Mouse (Mus musculus): ENCODE results near the gene Ptk6.

The Ptk6 gene

DNA sequence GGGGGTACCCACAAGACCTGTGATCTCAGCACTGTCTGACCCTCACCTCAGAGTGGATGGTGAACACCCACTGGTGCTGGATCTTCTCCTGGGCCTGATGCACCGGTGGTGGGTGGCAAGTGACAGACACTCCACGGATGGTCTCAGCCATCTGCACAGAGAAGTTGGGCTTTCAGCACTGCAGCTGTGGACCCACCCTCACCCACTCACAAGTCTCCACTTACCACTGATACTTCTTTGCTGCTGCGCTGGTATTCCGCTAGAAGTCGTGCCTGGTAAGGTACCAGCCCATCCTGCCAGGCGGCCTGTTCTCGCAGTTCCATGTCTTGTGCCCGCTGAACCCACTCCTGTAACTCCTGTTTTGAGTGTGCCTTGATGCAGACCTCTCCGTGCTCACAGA, 36.7 kb upstream of the Ptk6 start:
- Histone ChIP-seq H3K4me3 (replicated peaks; ENCODE audit: low read length) (no peak overlapping the region), H3K27me3 (ENCODE audit: insufficient read depth, low read length) (peaks cover 19% of the 10 kb centered on the region), H3K36me3 (ENCODE audit: insufficient read depth, low read length) (no peaks in the 10 kb centered on the region), H3K4me1 (replicated peaks; ENCODE audit: low read depth, low read length) (peaks cover 65% of the 10 kb centered on the region), H3K9me3 (ENCODE audit: low read length) (0 out of 2 replicates have a peak, but pooled peaks cover 4% of the 10 kb centered on the region)
- no peak for TF ChIP-seq CTCF (conservative IDR thresholded peaks at IDR 0.05; ENCODE audit: low read length)
- no peak for TF ChIP-seq POU5F1 (IDR thresholded peaks at IDR 0.05; ENCODE audit: borderline replicate concordance, low read length)
- no peak for TF ChIP-seq NANOG (IDR thresholded peaks at IDR 0.05; ENCODE audit: borderline replicate concordance, low read length)

- 0 out of 2 replicates have a peak, but pooled peaks cover 4% of the 10 kb centered on the region for H3K9me3 ChIP-seq (ENCODE audit: low read length)
- H3K36me3 ChIP-seq (ENCODE audit: insufficient read depth, low read length) = no peaks in the 10 kb centered on the region
- peaks cover 65% of the 10 kb centered on the region for H3K4me1 ChIP-seq (replicated peaks; ENCODE audit: low read depth, low read length)
- peaks cover 19% of the 10 kb centered on the region for H3K27me3 ChIP-seq (ENCODE audit: insufficient read depth, low read length)
- no peak overlapping the region for H3K4me3 ChIP-seq (replicated peaks; ENCODE audit: low read length)
- TF ChIP-seq POU5F1 (IDR thresholded peaks at IDR 0.05; ENCODE audit: borderline replicate concordance, low read length) (no peak), CTCF (conservative IDR thresholded peaks at IDR 0.05; ENCODE audit: low read length) (no peak), NANOG (IDR thresholded peaks at IDR 0.05; ENCODE audit: borderline replicate concordance, low read length) (no peak)
Measured at GRCm38 (mm10) chr2:181238861-181239260, 36.3 kb upstream of the Ptk6 start.

DNA sequence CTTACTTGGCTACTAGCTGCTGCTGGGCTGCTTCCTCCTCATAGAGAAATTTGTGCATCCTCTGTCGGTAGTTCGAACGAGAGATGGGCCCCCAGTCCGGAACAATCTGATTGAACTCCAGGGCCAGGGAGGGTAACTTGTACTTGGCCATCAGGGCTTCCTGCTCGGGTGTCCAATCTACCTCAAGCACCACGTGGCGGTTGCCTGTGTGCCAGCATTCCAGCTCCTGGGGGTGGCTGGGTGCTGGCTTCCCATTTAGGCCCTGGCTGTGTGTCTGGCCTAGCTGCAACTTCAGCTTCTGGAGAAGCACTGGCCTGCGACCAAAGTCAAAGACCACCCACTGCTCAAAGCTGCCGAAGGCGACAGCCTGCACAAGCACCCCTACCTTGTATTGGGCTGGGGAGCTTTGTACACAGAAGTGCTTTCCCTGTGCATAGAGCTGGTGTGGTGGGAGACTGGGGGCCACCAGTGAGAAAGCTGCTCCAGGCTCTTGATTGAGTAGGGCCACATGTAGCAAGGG, 35.6 kb upstream of the Ptk6 start:
- Histone ChIP-seq H3K4me3 (replicated peaks; ENCODE audit: low read length) (no peak overlapping the region), H3K36me3 (ENCODE audit: insufficient read depth, low read length) (no peaks in the 10 kb centered on the region), H3K9me3 (ENCODE audit: low read length) (0 out of 2 replicates have a peak, but pooled peaks cover 4% of the 10 kb centered on the region), H3K4me1 (replicated peaks; ENCODE audit: low read depth, low read length) (peaks cover 66% of the 10 kb centered on the region), H3K27me3 (ENCODE audit: insufficient read depth, low read length) (peaks cover 19% of the 10 kb centered on the region)
- no peak for TF ChIP-seq POU5F1 (IDR thresholded peaks at IDR 0.05; ENCODE audit: borderline replicate concordance, low read length)
- TF ChIP-seq NANOG (IDR thresholded peaks at IDR 0.05; ENCODE audit: borderline replicate concordance, low read length) = no peak

- Histone ChIP-seq H3K9me3 (ENCODE audit: low read length) (0 out of 2 replicates have a peak, but pooled peaks cover 4% of the 10 kb centered on the region), H3K27me3 (ENCODE audit: insufficient read depth, low read length) (peaks cover 26% of the 10 kb centered on the region), H3K4me1 (replicated peaks; ENCODE audit: low read depth, low read length) (peaks cover 66% of the 10 kb centered on the region), H3K36me3 (ENCODE audit: insufficient read depth, low read length) (no peaks in the 10 kb centered on the region), H3K4me3 (replicated peaks; ENCODE audit: low read length) (no peak overlapping the region)
- TF ChIP-seq NANOG (IDR thresholded peaks at IDR 0.05; ENCODE audit: borderline replicate concordance, low read length) = no peak
- no peak for TF ChIP-seq POU5F1 (IDR thresholded peaks at IDR 0.05; ENCODE audit: borderline replicate concordance, low read length)
- TF ChIP-seq CTCF (conservative IDR thresholded peaks at IDR 0.05; ENCODE audit: low read length) = no peak
Measured at GRCm38 (mm10) chr2:181237251-181238014, 34.8 kb upstream of the Ptk6 start.

DNA sequence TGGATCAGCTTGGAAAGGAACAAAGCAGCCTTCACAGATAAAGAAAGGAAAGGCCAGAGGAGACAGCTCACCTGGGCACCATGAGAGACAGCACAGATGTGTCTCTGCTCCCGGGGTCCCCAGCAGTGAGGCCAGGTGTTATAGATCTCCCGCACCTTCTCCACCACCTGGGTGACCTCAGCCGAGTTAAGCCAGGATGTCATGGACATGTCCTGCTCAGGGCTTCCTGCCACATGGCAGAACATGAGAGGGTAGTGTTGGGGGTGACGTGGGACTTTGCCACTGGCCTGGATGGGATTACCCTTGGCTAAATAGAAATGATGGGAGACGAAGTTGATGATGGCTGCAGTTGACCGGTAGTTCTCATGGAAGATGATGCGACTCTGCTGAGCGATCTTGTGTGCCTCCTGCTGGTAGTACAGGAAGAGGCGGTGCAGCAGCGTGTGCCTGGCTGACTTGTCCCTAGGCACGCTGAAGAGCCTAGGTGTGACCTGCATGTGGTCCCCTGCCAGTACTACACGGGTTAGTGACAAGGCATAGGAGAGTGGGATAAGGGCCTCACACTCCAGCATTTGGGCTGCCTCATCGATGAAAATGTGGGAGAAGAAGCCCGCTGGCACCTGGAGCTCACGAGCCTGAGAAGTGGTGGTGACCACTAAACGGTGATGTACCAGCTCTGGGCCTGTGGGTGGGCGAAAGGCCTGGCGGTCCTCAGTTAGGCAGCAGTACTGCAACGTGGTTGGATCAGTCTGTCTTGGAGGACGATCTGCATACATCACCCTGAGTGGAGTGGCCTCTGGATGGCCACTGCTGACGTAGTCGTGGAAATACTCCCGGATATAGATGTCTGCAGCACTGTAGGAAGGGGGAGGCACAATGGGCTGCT, 33.3 kb upstream of the Ptk6 start:
- H3K4me1 ChIP-seq (replicated peaks; ENCODE audit: low read depth, low read length) = peaks cover 66% of the 10 kb centered on the region
- no peak overlapping the region for H3K4me3 ChIP-seq (replicated peaks; ENCODE audit: low read length)
- TF ChIP-seq NANOG (IDR thresholded peaks at IDR 0.05; ENCODE audit: borderline replicate concordance, low read length) = no peak
- no peak for TF ChIP-seq CTCF (conservative IDR thresholded peaks at IDR 0.05; ENCODE audit: low read length)
- TF ChIP-seq POU5F1 (IDR thresholded peaks at IDR 0.05; ENCODE audit: borderline replicate concordance, low read length) = no peak
- 0 out of 2 replicates have a peak, but pooled peaks cover 4% of the 10 kb centered on the region for H3K9me3 ChIP-seq (ENCODE audit: low read length)
- peaks cover 35% of the 10 kb centered on the region for H3K27me3 ChIP-seq (ENCODE audit: insufficient read depth, low read length)
- no peaks in the 10 kb centered on the region for H3K36me3 ChIP-seq (ENCODE audit: insufficient read depth, low read length)

GRCm38 (mm10) chr2:181234680-181235079, 32.1 kb upstream of the Ptk6 start:
- TF ChIP-seq NANOG (IDR thresholded peaks at IDR 0.05; ENCODE audit: borderline replicate concordance, low read length) (no peak), POU5F1 (IDR thresholded peaks at IDR 0.05; ENCODE audit: borderline replicate concordance, low read length) (no peak), CTCF (conservative IDR thresholded peaks at IDR 0.05; ENCODE audit: low read length) (no peak)

DNA sequence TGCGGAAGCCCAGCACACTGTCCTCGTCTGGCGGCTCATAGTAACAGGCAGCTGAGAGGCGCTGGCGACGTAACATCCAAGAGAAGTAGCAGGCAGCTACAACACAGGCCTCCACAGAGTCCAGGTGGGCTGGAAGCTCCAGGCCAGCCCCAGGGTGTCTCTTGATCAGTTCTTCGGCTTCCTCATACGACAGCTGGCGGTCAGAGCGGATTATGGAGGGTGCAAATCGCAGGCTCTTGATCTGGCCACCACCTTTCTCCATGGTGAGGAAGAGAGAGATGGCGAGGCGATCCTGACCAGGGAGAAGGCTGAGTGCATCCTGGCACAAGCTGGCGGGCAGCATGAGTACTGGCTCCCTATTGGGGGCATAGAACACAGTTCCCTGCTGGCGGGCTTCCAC, 30.9 kb upstream of the Ptk6 start:
- TF ChIP-seq NANOG (IDR thresholded peaks at IDR 0.05; ENCODE audit: borderline replicate concordance, low read length) (no peak), CTCF (conservative IDR thresholded peaks at IDR 0.05; ENCODE audit: low read length) (no peak)

More at GRCm38 (mm10) chr2:181234680-181235079, 32.1 kb upstream of the Ptk6 start:
- Histone ChIP-seq H3K27me3 (ENCODE audit: insufficient read depth, low read length) (peaks cover 33% of the 10 kb centered on the region), H3K4me1 (replicated peaks; ENCODE audit: low read depth, low read length) (peaks cover 59% of the 10 kb centered on the region), H3K4me3 (replicated peaks; ENCODE audit: low read length) (no peak overlapping the region; the same call in 1 of the 2 replicates), H3K9me3 (ENCODE audit: low read length) (0 out of 2 replicates have a peak, but pooled peaks cover 4% of the 10 kb centered on the region), H3K36me3 (ENCODE audit: insufficient read depth, low read length) (no peaks in the 10 kb centered on the region)

DNA sequence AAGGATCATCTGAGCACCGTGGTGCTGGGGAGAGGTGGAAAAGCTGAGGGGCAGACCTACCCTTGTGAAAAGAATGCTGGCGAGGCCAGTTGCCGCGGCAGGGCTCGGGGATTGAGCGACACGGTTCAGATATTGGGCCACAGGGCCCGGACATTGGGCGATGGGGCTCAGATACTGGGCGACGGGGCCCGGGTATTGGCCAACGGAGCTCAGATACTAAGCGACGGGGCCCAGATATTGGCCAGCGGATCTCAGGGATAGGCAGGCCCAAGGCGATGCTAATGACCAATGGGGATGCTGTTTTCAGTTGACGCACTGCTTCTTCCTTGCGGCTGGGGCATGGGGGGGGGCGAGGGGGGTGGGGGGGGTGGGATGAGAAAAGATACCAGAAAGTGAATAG, 28.6 kb upstream of the Ptk6 start:
- TF ChIP-seq POU5F1 (IDR thresholded peaks at IDR 0.05; ENCODE audit: borderline replicate concordance, low read length) (no peak), NANOG (IDR thresholded peaks at IDR 0.05; ENCODE audit: borderline replicate concordance, low read length) (no peak)
- no peaks in the 10 kb centered on the region for H3K36me3 ChIP-seq (ENCODE audit: insufficient read depth, low read length)
- 0 out of 2 replicates have a peak, but pooled peaks cover 4% of the 10 kb centered on the region for H3K9me3 ChIP-seq (ENCODE audit: low read length)
- no peak overlapping the region for H3K4me3 ChIP-seq (replicated peaks; ENCODE audit: low read length)
- H3K4me1 ChIP-seq (replicated peaks; ENCODE audit: low read depth, low read length) = peaks cover 47% of the 10 kb centered on the region
- H3K27me3 ChIP-seq (ENCODE audit: insufficient read depth, low read length) = peaks cover 29% of the 10 kb centered on the region

More for the DNA sequence above, 30.9 kb upstream of the Ptk6 start:
- H3K27me3 ChIP-seq (ENCODE audit: insufficient read depth, low read length) = peaks cover 29% of the 10 kb centered on the region
- H3K36me3 ChIP-seq (ENCODE audit: insufficient read depth, low read length) = no peaks in the 10 kb centered on the region
- H3K4me3 ChIP-seq (replicated peaks; ENCODE audit: low read length) = peak overlapping the region; percentile 68
- H3K4me1 ChIP-seq (replicated peaks; ENCODE audit: low read depth, low read length) = peaks cover 58% of the 10 kb centered on the region
- 0 out of 2 replicates have a peak, but pooled peaks cover 4% of the 10 kb centered on the region for H3K9me3 ChIP-seq (ENCODE audit: low read length)

All from E14TG2a.4 (cell line).